Mouse (Mus musculus): ENCODE results near the gene Tmem109. TPM values are rescaled to one million over a fixed set of nuclear protein-coding genes. Genes with fewer than 3 reads are reported as not detected.

Tmem109 gene
- polyA plus RNA-seq, 1 experiment = 40.3 TPM

DNA sequence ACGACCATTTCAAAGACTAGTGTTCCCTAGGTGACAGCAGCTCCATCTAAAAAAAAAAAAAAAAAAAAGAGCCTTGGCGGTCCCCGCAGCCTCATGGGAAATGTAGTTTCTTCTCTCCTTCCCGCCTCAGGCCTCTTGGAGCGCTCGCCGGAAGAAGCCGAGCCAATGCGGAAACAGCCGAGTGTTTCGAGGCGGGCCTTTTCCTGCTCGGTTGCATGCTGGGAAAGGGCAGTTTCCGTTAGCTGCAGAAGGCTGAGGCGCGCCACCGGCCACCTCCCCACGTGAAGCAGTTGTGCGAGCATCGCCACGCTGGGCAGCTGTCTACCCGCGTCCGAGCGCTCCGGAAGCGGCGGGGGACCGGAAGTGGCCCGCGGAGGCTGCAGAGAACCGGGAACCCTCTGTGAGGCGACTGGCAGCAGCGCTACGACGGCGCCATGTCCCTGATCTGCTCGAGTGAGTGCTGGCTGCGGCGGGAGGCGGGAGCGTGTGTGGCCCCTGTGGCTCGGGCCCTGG is 13.3 kb upstream of the Tmem109 start, which contains the start of gene Prpf19:
Prpf19 (plus strand) TSS at position 216 of the 513 bp plus-strand sequence.
- Histone ChIP-seq H3K36me3 (ENCODE audit: control insufficient read depth, insufficient read depth, low read length) (peaks cover 5% of the 10 kb centered on the region), H3K27me3 (ENCODE audit: control insufficient read depth, insufficient read depth, low read length) (no peaks in the 10 kb centered on the region), H3K4me3 (ENCODE audit: control insufficient read depth, low read depth, low read length) (peak within 1 kb of the TSS; percentile 85), H3K27ac (ENCODE audit: control insufficient read depth, insufficient read depth, low read depth, low read length) (peak within 1 kb of the TSS; percentile 75), H3K4me1 (ENCODE audit: control insufficient read depth, insufficient read depth, low read length) (peaks cover 5% of the 10 kb centered on the region)
- TF ChIP-seq CTCF (IDR thresholded peaks at IDR 0.05; ENCODE audit: control insufficient read depth, insufficient read depth, insufficient replicate concordance, low read depth, low read length) (no peak), POLR2A (IDR thresholded peaks at IDR 0.05; ENCODE audit: control insufficient read depth, low read depth, low read length) (peak; percentile 93)

DNA sequence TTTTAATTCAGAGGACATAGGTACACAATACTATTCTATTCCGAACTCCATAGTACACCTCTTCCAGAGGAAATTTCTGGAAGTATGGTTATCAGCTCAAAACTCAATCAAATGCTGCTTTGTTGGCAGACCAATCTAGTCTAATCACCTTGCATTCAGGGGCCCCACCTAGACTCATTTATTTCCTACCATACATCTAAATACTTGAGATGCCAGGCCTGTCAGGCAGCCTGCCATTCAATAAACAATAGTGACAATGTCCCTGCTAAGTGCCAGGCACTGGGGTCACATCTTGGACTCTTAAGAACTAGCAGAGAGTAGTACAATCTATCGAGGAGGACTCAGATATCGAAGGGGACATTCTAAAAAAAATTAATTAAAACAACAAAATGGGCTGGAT is 10.4 kb upstream of the Tmem109 start:
- peaks cover 5% of the 10 kb centered on the region for H3K4me1 ChIP-seq (ENCODE audit: control insufficient read depth, insufficient read depth, low read length)
- no peaks in the 10 kb centered on the region for H3K27me3 ChIP-seq (ENCODE audit: control insufficient read depth, insufficient read depth, low read length)
- no peaks in the 10 kb centered on the region for H3K36me3 ChIP-seq (ENCODE audit: control insufficient read depth, insufficient read depth, low read length)
- no peak overlapping the region for H3K4me3 ChIP-seq (ENCODE audit: control insufficient read depth, low read depth, low read length)
- TF ChIP-seq POLR2A (IDR thresholded peaks at IDR 0.05; ENCODE audit: control insufficient read depth, low read depth, low read length) = no peak
- no peak for TF ChIP-seq CTCF (IDR thresholded peaks at IDR 0.05; ENCODE audit: control insufficient read depth, insufficient read depth, insufficient replicate concordance, low read depth, low read length)
- no peak overlapping the region for H3K27ac ChIP-seq (ENCODE audit: control insufficient read depth, insufficient read depth, low read depth, low read length)

DNA sequence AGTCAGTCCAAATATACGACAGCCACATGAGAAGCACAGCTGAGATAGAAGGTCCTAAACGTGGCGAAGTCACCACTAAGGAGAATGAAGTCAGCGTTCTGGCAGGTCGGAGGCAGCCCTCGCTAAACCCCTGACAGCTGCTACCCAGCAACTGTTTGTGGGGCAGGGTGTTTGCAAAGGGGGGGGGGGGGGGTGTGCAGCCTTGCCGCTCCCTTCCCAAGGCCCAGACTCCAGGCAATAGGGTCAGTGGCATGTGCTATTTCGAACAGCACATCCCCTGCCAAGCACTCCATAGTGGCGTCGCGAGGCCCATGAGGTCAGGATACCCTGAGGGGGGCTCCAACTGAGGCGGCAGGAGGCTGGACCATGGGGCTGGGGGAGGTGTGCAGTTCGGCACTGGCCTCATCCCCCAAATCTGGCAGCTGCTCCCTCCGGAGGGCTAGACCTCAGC is 801 bp downstream of the Tmem109 start:
- Histone ChIP-seq H3K36me3 (ENCODE audit: control insufficient read depth, insufficient read depth, low read length) (no peaks in the 10 kb centered on the region), H3K27me3 (ENCODE audit: control insufficient read depth, insufficient read depth, low read length) (no peaks in the 10 kb centered on the region), H3K4me3 (ENCODE audit: control insufficient read depth, low read depth, low read length) (peak overlapping the region; percentile 84), H3K27ac (ENCODE audit: control insufficient read depth, insufficient read depth, low read depth, low read length) (peak overlapping the region; percentile 46; the same call in 1 of the 2 replicates), H3K4me1 (ENCODE audit: control insufficient read depth, insufficient read depth, low read length) (peaks cover 8% of the 10 kb centered on the region)
- TF ChIP-seq CTCF (IDR thresholded peaks at IDR 0.05; ENCODE audit: control insufficient read depth, insufficient read depth, insufficient replicate concordance, low read depth, low read length) (no peak), POLR2A (IDR thresholded peaks at IDR 0.05; ENCODE audit: control insufficient read depth, low read depth, low read length) (no peak)

DNA sequence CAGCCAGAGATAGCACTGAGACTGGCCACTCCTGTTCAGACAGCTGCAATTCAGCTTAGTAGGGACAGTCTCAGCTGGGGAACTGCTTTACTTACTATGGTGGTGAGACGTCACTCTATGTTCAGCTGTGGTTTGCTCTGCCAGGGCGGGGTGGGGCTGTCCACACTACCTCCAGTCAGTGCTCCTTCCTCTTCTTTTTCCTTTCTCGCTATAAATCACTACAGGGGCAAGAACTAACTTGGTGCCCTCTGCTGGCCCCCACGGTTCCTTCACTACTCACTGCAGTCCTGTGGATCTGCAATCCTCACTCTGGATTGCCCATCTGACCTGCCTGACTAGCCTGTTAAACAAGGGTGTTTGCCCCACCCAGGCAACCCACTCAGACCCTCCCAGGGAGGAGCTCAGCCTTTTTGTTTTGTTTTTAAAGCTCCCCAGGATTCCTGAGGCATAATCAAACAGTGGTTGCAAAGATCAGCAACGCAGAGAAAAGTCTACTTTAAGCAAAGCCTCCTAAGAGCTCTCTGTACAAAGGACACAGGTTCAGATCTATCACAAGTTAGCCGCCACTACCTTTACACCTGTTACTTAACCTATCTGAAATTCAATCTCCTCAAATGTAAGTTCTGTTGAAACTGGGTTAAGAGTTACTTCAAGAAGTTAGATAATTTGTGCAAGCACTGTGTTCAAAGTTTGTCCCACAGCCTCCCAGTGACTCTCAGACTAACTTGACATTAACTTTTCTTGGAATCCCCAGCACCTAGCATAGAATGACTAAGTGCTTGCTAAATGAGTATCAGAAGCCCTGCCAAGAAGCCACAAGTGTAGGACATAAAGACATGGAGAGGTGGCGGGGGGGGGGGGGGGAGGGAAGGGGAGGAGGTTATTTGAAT is 1.5 kb downstream of the Tmem109 start:
- Histone ChIP-seq H3K27me3 (ENCODE audit: control insufficient read depth, insufficient read depth, low read length) (no peaks in the 10 kb centered on the region), H3K27ac (ENCODE audit: control insufficient read depth, insufficient read depth, low read depth, low read length) (no peak overlapping the region), H3K4me1 (ENCODE audit: control insufficient read depth, insufficient read depth, low read length) (peaks cover 8% of the 10 kb centered on the region), H3K36me3 (ENCODE audit: control insufficient read depth, insufficient read depth, low read length) (no peaks in the 10 kb centered on the region), H3K4me3 (ENCODE audit: control insufficient read depth, low read depth, low read length) (peak overlapping the region; percentile 60)
- TF ChIP-seq POLR2A (IDR thresholded peaks at IDR 0.05; ENCODE audit: control insufficient read depth, low read depth, low read length) (no peak), CTCF (IDR thresholded peaks at IDR 0.05; ENCODE audit: control insufficient read depth, insufficient read depth, insufficient replicate concordance, low read depth, low read length) (peak; percentile 9; the same call in 1 of the 2 replicates)

DNA sequence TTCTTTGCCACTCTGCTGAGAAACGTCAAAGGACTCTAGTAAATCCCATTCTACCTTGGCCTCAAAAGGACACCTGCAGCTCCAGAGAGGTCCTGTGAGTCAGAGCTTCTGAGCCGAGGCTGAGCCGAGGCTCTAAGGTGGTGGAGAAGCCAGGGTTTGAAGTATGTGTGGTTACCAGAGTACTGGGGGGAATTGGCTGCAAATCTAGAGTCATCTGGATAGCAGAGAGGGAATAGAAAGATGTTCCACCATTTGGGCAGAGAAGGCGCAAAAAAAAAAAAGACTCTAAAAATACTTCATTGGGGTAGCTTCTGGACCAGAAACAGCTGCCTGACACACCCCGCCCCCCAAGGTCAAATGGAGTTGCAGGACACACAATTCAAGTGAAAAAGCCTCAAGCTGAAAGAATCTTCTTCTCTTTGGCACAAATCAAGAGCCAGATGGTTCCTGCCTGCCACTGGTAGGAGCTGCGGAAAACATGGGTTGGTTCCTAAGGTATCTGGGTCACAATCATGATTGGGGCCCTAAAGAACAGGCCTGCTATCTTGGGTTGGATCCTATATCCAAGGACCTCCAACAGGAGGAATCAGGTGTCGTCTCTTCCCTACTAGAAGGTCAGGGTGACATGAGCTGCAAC is 3.5 kb downstream of the Tmem109 start:
- Histone ChIP-seq H3K27me3 (ENCODE audit: control insufficient read depth, insufficient read depth, low read length) (no peaks in the 10 kb centered on the region), H3K36me3 (ENCODE audit: control insufficient read depth, insufficient read depth, low read length) (no peaks in the 10 kb centered on the region), H3K4me1 (ENCODE audit: control insufficient read depth, insufficient read depth, low read length) (peaks cover 8% of the 10 kb centered on the region), H3K4me3 (ENCODE audit: control insufficient read depth, low read depth, low read length) (no peak overlapping the region; the same call in 1 of the 2 replicates), H3K27ac (ENCODE audit: control insufficient read depth, insufficient read depth, low read depth, low read length) (no peak overlapping the region)
- TF ChIP-seq CTCF (IDR thresholded peaks at IDR 0.05; ENCODE audit: control insufficient read depth, insufficient read depth, insufficient replicate concordance, low read depth, low read length) = no peak
- TF ChIP-seq POLR2A (IDR thresholded peaks at IDR 0.05; ENCODE audit: control insufficient read depth, low read depth, low read length) = no peak

DNA sequence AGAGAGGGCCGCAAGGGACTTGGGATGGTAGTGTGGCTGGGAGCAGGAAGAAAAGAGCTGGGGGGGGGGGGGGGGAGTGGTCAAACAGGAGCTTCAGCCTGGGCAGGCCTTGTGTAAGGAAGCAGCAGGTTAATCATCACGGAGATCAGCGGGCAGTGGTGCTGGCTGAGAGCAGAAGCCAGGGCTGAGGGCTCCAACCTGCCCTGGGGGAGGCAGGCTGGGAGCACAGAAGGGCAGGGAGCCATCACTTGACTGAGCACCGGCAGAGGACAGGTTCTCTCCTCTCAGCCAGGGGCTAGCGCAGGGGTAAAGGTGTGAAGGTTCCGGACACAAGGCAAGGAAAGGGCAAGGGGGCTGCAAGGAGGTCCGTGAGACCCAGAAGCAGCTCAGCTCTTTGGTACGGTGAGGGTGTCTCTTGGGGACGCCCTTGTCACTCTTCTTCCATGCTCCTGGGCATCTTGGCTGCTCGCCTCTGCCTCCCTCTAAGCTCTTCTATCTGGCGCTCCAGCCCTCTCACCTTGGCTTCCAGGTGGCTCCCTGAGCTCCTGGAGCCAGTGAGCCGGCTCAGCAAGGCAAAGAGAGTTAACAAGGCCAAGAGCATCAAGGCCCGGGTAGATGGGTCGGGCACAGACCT is 10.4 kb downstream of the Tmem109 start:
- no peaks in the 10 kb centered on the region for H3K27me3 ChIP-seq (ENCODE audit: control insufficient read depth, insufficient read depth, low read length)
- no peak for TF ChIP-seq POLR2A (IDR thresholded peaks at IDR 0.05; ENCODE audit: control insufficient read depth, low read depth, low read length)
- no peak for TF ChIP-seq CTCF (IDR thresholded peaks at IDR 0.05; ENCODE audit: control insufficient read depth, insufficient read depth, insufficient replicate concordance, low read depth, low read length)
- H3K36me3 ChIP-seq (ENCODE audit: control insufficient read depth, insufficient read depth, low read length) = no peaks in the 10 kb centered on the region
- H3K27ac ChIP-seq (ENCODE audit: control insufficient read depth, insufficient read depth, low read depth, low read length) = no peak overlapping the region
- no peak overlapping the region for H3K4me3 ChIP-seq (ENCODE audit: control insufficient read depth, low read depth, low read length)
- H3K4me1 ChIP-seq (ENCODE audit: control insufficient read depth, insufficient read depth, low read length) = peaks cover 10% of the 10 kb centered on the region

All from testis, adult 2 months (tissue).